Mouse (Mus musculus) heart, embryonic 12.5 days (tissue): ENCODE measurements around the gene Tmem44. TPM values are rescaled to one million over a fixed set of nuclear protein-coding genes. Genes with fewer than 3 reads are reported as not detected.

ENCODE experiments used
- ATAC-seq: fragments of 200-750 bp; cut with Nextera tagmentation; 2 replicates; pipeline ENCODE4 v1.8.0; 2017; ENCODE audit warnings: moderate TSS enrichment, moderate library complexity; ENCODE audit not compliant: insufficient number of reproducible peaks, low FRiP score
- H3K27ac ChIP-seq: fragments of 300-500 bp; sonication (generic); 2 replicates; pipeline ENCODE4 v1.5.1; 2016; ENCODE audit warnings: mild to moderate bottlenecking, moderate library complexity; ENCODE audit not compliant: poor library complexity, severe bottlenecking
- H3K27me3 ChIP-seq: fragments of 300-500 bp; sonication (generic); replicated peaks from 2 replicates; pipeline ENCODE4 v1.6.1; 2016; ENCODE audit warnings: mild to moderate bottlenecking, moderate library complexity
- H3K36me3 ChIP-seq: fragments of 300-500 bp; sonication (generic); 2 replicates; pipeline ENCODE4 v1.6.1; 2016; ENCODE audit warnings: mild to moderate bottlenecking, moderate library complexity
- H3K4me1 ChIP-seq: fragments of 300-500 bp; sonication (generic); replicated peaks from 2 replicates; pipeline ENCODE4 v1.6.1; 2016; ENCODE audit warnings: mild to moderate bottlenecking
- H3K4me2 ChIP-seq: fragments of 300-500 bp; sonication (generic); 2 replicates; pipeline ENCODE4 v1.6.1; 2016; ENCODE audit warnings: mild to moderate bottlenecking, moderate library complexity
- H3K4me3 ChIP-seq: fragments of 300-500 bp; sonication (generic); 2 replicates; pipeline ENCODE4 v1.5.1; 2016; ENCODE audit warnings: mild to moderate bottlenecking
- H3K9ac ChIP-seq: fragments of 300-500 bp; sonication (generic); 2 replicates; pipeline ENCODE4 v1.6.1; 2016; ENCODE audit warnings: mild to moderate bottlenecking, moderate library complexity
- H3K9me3 ChIP-seq: fragments of 300-500 bp; sonication (generic); replicated peaks from 2 replicates; pipeline ENCODE4 v1.6.1; 2016; ENCODE audit warnings: mild to moderate bottlenecking, moderate library complexity
- WGBS: fragments of 180-500 bp; shearing (Covaris S2); methylation state at CpG from one replicate; pipeline ENCODE4 v1.1.7; 2016; 5-methylcytosine and 5-hydroxymethylcytosine counted together
- polyA plus RNA-seq: library from polyadenylated mRNA; unstranded; fragments of >200 nt; fragmentation: Nextera tagmentation; extraction: Ambion mirVana; gene quantifications from 2 replicates; pipeline ENCODE4 v1.2.1, GENCODE M21; 2016

Gene Tmem44
- polyA plus RNA-seq, 1 experiment from 2014 or later = 23.8 TPM

- Histone ChIP-seq H3K9ac (no peak overlapping the region), H3K27ac (no peak overlapping the region), H3K9me3 (no peaks in the 10 kb centered on the region), H3K4me2 (peak overlapping the region; percentile 35), H3K27me3 (no peaks in the 10 kb centered on the region), H3K36me3 (peaks cover 19% of the 10 kb centered on the region), H3K4me1 (peaks cover 19% of the 10 kb centered on the region), H3K4me3 (no peak overlapping the region)
- peak; percentile 16; the same call in 1 of the 2 replicates for ATAC-seq
- WGBS = 27% methylated on average over 20 of the region's 20 CpGs
Observed at GRCm38 (mm10) chr16:30531761-30532406, 18.8 kb downstream of the Tmem44 start.

GRCm38 (mm10) chr16:30530815-30531214 lies 19.8 kb downstream of the Tmem44 start:
- 43% methylated on average over 4 of the region's 4 CpGs for WGBS
- H3K9ac ChIP-seq = no peak overlapping the region
- H3K27me3 ChIP-seq = no peaks in the 10 kb centered on the region
- peaks cover 27% of the 10 kb centered on the region for H3K36me3 ChIP-seq
- no peaks in the 10 kb centered on the region for H3K9me3 ChIP-seq
- peaks cover 13% of the 10 kb centered on the region for H3K4me1 ChIP-seq
- no peak overlapping the region for H3K4me3 ChIP-seq
- no peak for ATAC-seq
- no peak overlapping the region for H3K4me2 ChIP-seq
- no peak overlapping the region for H3K27ac ChIP-seq

DNA sequence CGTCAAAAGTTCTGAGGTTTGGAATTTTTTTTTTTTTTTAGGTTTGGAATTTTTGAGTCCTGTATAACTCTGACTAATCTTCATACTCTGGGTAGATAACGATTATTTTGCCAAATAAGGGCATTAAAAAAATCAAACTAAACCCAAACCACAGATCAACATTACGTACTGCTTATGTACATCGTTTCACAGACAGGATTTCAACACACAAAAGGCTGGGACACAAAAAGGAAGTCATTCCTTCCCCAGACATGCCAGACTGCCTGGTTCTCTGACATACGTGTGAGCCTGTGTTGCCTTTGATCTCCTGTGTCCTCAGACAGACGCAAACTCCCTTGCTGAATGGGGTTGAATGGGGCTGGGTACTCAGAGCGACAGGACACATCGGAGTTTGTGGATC lies 22.3 kb downstream of the Tmem44 start:
- H3K27me3 ChIP-seq = no peaks in the 10 kb centered on the region
- H3K4me3 ChIP-seq = no peak overlapping the region
- H3K9me3 ChIP-seq = no peaks in the 10 kb centered on the region
- no peak overlapping the region for H3K4me2 ChIP-seq
- no peak overlapping the region for H3K27ac ChIP-seq
- H3K9ac ChIP-seq = no peak overlapping the region
- H3K4me1 ChIP-seq = peaks cover under 1% of the 10 kb centered on the region
- ATAC-seq = no peak
- H3K36me3 ChIP-seq = peaks cover 48% of the 10 kb centered on the region
- WGBS = 79% methylated on average over 8 of the region's 8 CpGs

- WGBS = 65% methylated on average over 2 of the region's 2 CpGs
- Histone ChIP-seq H3K4me1 (no peaks in the 10 kb centered on the region; the same call in none of the 2 replicates), H3K4me3 (no peak overlapping the region), H3K36me3 (peaks cover 50% of the 10 kb centered on the region), H3K9ac (no peak overlapping the region), H3K27me3 (no peaks in the 10 kb centered on the region), H3K9me3 (no peaks in the 10 kb centered on the region), H3K27ac (no peak overlapping the region), H3K4me2 (no peak overlapping the region)
- ATAC-seq = no peak
Observed at GRCm38 (mm10) chr16:30527889-30528288, 22.8 kb downstream of the Tmem44 start.

DNA sequence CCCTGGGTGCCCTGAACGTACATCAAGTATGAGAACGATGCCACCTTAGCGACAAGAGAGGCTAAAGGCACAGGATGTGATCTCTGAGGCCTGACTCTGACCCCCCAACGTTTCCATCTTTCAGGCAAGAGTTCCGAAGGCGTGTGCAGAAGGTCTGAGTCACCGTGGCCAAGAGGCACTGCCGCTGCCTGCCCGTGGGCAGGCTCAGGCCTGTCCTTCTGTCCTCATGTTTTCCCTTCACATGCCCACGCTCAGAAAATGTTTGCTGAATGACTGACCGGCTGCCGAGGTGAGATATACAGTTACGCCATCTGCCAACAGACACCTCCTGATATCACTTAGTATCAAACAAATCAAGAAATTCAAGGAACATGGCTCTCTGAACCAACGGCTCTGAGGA lies 24.9 kb downstream of the Tmem44 start:
- peaks cover 60% of the 10 kb centered on the region for H3K36me3 ChIP-seq
- WGBS = 88% methylated on average over 14 of the region's 14 CpGs

DNA sequence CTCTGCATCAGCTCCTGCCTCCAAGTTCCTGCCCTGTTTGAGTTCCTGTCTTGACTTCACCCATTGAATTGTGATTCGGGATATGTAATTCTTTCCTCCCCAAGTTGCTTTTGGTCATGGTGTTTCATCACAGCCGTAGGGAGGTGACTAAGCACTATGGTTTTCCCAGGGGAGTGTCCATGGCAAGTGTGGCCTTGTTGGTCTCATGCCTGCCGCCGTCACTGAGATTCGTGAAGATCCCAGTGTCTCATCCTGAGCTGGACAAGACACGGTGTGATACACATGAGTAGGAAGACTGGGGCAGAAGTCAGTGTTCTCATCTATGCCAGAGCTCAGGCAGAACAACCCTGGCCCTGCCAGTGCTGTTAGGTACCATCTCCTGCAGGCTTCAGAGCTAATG lies 26.2 kb downstream of the Tmem44 start:
- Histone ChIP-seq H3K4me3 (no peak overlapping the region), H3K27me3 (no peaks in the 10 kb centered on the region), H3K9me3 (no peaks in the 10 kb centered on the region), H3K27ac (no peak overlapping the region), H3K36me3 (peaks cover 52% of the 10 kb centered on the region), H3K9ac (no peak overlapping the region), H3K4me1 (peaks cover 5% of the 10 kb centered on the region; the same call in 1 of the 2 replicates), H3K4me2 (no peak overlapping the region)
- ATAC-seq = no peak
- 88% methylated on average over 6 of the region's 6 CpGs for WGBS

More for the DNA sequence above, 24.9 kb downstream of the Tmem44 start:
- no peak overlapping the region for H3K9ac ChIP-seq
- no peak overlapping the region for H3K27ac ChIP-seq
- ATAC-seq = no peak
- no peaks in the 10 kb centered on the region for H3K27me3 ChIP-seq
- H3K9me3 ChIP-seq = no peaks in the 10 kb centered on the region
- H3K4me2 ChIP-seq = no peak overlapping the region
- no peak overlapping the region for H3K4me3 ChIP-seq
- H3K4me1 ChIP-seq = no peaks in the 10 kb centered on the region; the same call in 1 of the 2 replicates

- WGBS = 67% methylated on average over 10 of the region's 10 CpGs
- no peak overlapping the region for H3K9ac ChIP-seq
- H3K4me2 ChIP-seq = no peak overlapping the region
- H3K27me3 ChIP-seq = no peaks in the 10 kb centered on the region
- H3K4me1 ChIP-seq = peaks cover 17% of the 10 kb centered on the region
- H3K36me3 ChIP-seq = peaks cover 41% of the 10 kb centered on the region
- H3K27ac ChIP-seq = no peak overlapping the region
- ATAC-seq = no peak
- no peak overlapping the region for H3K4me3 ChIP-seq
- no peaks in the 10 kb centered on the region for H3K9me3 ChIP-seq
Observed at GRCm38 (mm10) chr16:30522253-30522940, 28.2 kb downstream of the Tmem44 start.

- Histone ChIP-seq H3K27ac (no peak overlapping the region), H3K36me3 (peaks cover 37% of the 10 kb centered on the region), H3K4me3 (no peak overlapping the region), H3K4me2 (no peak overlapping the region), H3K4me1 (peaks cover 22% of the 10 kb centered on the region), H3K9ac (no peak overlapping the region), H3K9me3 (no peaks in the 10 kb centered on the region), H3K27me3 (no peaks in the 10 kb centered on the region)
- 57% methylated on average over 3 of the region's 3 CpGs for WGBS
- ATAC-seq = no peak
Observed at GRCm38 (mm10) chr16:30521147-30521546, 29.5 kb downstream of the Tmem44 start.

DNA sequence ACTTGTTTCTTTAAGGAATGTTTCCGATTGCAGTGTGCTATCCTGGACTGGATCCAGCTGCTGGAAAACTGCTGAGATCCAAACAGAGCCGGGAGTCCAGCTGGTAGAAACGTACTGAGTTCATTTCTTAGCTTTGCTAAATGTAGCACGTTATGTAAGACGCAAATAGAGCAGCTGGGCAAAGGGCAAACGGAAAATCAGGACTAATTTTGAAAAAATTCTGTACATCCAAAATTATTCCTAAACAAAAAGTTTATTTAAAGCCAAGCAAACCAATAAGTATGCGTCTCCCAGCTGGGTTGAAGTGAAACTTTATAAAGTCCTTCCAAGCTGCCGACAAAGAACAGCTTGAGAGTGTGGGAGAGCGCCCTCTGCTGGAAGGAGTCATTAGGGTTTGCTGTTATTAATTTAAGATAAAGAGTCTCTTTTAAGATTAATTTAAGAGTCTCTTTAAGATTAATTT lies 30.2 kb downstream of the Tmem44 start:
- 0 out of 2 replicates have a peak, but pooled peaks cover 3% of the 10 kb centered on the region for H3K9me3 ChIP-seq
- ATAC-seq = no peak
- H3K27ac ChIP-seq = no peak overlapping the region

DNA sequence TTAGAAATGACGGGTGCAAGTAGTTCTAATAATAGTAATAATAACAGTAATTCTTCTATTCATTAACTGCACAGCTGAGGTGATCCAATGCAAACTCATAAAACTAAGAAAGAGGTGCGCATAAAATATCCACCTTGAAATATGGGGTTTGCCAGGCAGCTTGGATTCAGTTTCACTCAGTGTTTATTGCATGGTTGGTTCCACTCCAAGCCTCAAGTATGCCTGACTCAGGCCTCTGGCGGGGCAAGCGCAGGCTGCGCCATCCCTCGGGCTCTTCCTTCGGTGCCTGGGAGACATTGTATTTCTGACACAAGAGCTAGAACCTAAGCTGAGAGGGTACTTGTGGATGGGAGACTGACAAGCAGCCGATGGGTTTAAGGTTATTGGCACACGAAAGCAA lies 32.0 kb downstream of the Tmem44 start:
- peaks cover 35% of the 10 kb centered on the region for H3K4me1 ChIP-seq
- H3K9ac ChIP-seq = no peak overlapping the region
- H3K4me2 ChIP-seq = no peak overlapping the region
- 0 out of 2 replicates have a peak, but pooled peaks cover 5% of the 10 kb centered on the region for H3K9me3 ChIP-seq
- H3K4me3 ChIP-seq = no peak overlapping the region
- H3K27ac ChIP-seq = no peak overlapping the region
- no peak for ATAC-seq
- WGBS = 76% methylated on average over 9 of the region's 9 CpGs
- peaks cover 24% of the 10 kb centered on the region for H3K36me3 ChIP-seq
- no peaks in the 10 kb centered on the region for H3K27me3 ChIP-seq

More for the DNA sequence above, 30.2 kb downstream of the Tmem44 start:
- H3K4me1 ChIP-seq = peaks cover 22% of the 10 kb centered on the region
- no peaks in the 10 kb centered on the region for H3K27me3 ChIP-seq
- H3K36me3 ChIP-seq = peaks cover 38% of the 10 kb centered on the region
- H3K4me2 ChIP-seq = peak overlapping the region; percentile 52
- no peak overlapping the region for H3K9ac ChIP-seq
- H3K4me3 ChIP-seq = peak overlapping the region; percentile 27; the same call in 1 of the 2 replicates
- 20% methylated on average over 9 of the region's 9 CpGs for WGBS

- H3K4me3 ChIP-seq = no peak overlapping the region
- peak overlapping the region; percentile 39 for H3K9ac ChIP-seq
- peaks cover 43% of the 10 kb centered on the region for H3K4me1 ChIP-seq
- peak overlapping the region; percentile 42 for H3K4me2 ChIP-seq
- peak; percentile 38; the same call in 1 of the 2 replicates for ATAC-seq
- H3K36me3 ChIP-seq = peaks cover 20% of the 10 kb centered on the region
- no peak overlapping the region for H3K27ac ChIP-seq
- H3K27me3 ChIP-seq = no peaks in the 10 kb centered on the region
- WGBS = 24% methylated on average over 11 of the region's 11 CpGs
- 0 out of 2 replicates have a peak, but pooled peaks cover 5% of the 10 kb centered on the region for H3K9me3 ChIP-seq
Observed at GRCm38 (mm10) chr16:30517666-30518283, 32.9 kb downstream of the Tmem44 start.
